Mouse (Mus musculus) heart, embryonic 16.5 days (tissue): Measurements from ENCODE around the gene Clec2g. TPM values are rescaled to one million over a fixed set of nuclear protein-coding genes. Genes with fewer than 3 reads are reported as not detected.
"Not testable (repeated sequence)": the region's sequence is repeated elsewhere in the genome, so short reads cannot be mapped to it uniquely, and the experiment has no call there.

Source experiments
- ATAC-seq: fragments of 200-750 bp; cut with Nextera tagmentation; replicated peaks from 2 replicates; pipeline ENCODE4 v1.8.0; 2017; ENCODE audit warnings: moderate number of reproducible peaks; ENCODE audit not compliant: insufficient read depth, low FRiP score; ENCODE audit errors: extremely low read depth
- H3K27ac ChIP-seq: fragments of 300-500 bp; sonication (generic); 2 replicates; pipeline ENCODE4 v1.5.1; 2014; ENCODE audit warnings: mild to moderate bottlenecking, low read length, control low read depth, moderate library complexity
- H3K27me3 ChIP-seq: fragments of 300-500 bp; sonication (generic); 2 replicates; pipeline ENCODE4 v1.6.1; 2014; ENCODE audit warnings: low read length, mixed read lengths; ENCODE audit not compliant: control insufficient read depth, insufficient read depth
- H3K36me3 ChIP-seq: fragments of 300-500 bp; sonication (generic); 2 replicates; pipeline ENCODE4 v1.6.1; 2014; ENCODE audit not compliant: control insufficient read depth, insufficient read depth
- H3K4me1 ChIP-seq: fragments of 300-500 bp; sonication (generic); 2 replicates; pipeline ENCODE4 v1.6.1; 2014; ENCODE audit warnings: low read length, mixed read lengths; ENCODE audit not compliant: control insufficient read depth, insufficient read depth
- H3K4me2 ChIP-seq: fragments of 300-500 bp; sonication (generic); 2 replicates; pipeline ENCODE4 v1.6.1; 2014; ENCODE audit warnings: low read depth, mild to moderate bottlenecking, control low read depth, low read length
- H3K4me3 ChIP-seq: fragments of 300-500 bp; sonication (generic); 2 replicates; pipeline ENCODE4 v1.5.1; 2014; ENCODE audit warnings: mild to moderate bottlenecking, control low read depth, low read length
- H3K9ac ChIP-seq: fragments of 300-500 bp; sonication (generic); 2 replicates; pipeline ENCODE4 v1.6.1; 2014; ENCODE audit warnings: low read length, control low read depth
- H3K9me3 ChIP-seq: fragments of 300-500 bp; sonication (generic); replicated peaks from 2 replicates; pipeline ENCODE4 v1.6.1; 2016; ENCODE audit warnings: low read length; ENCODE audit not compliant: control insufficient read depth
- WGBS: fragments of 180-500 bp; shearing (Covaris S2); extraction: QIAGEN DNeasy Blood & Tissue Kit; methylation state at CpG from one replicate; pipeline ENCODE4 v1.1.7; 2014; 5-methylcytosine and 5-hydroxymethylcytosine counted together
- polyA plus RNA-seq: library from polyadenylated mRNA; unstranded; fragments of >200 nt; fragmentation: Nextera tagmentation; extraction: Ambion mirVana; gene quantifications from 2 replicates; pipeline ENCODE4 v1.2.1, GENCODE M21; 2015

Gene Clec2g
- polyA plus RNA-seq, 1 experiment from 2014 or later = not detected

DNA sequence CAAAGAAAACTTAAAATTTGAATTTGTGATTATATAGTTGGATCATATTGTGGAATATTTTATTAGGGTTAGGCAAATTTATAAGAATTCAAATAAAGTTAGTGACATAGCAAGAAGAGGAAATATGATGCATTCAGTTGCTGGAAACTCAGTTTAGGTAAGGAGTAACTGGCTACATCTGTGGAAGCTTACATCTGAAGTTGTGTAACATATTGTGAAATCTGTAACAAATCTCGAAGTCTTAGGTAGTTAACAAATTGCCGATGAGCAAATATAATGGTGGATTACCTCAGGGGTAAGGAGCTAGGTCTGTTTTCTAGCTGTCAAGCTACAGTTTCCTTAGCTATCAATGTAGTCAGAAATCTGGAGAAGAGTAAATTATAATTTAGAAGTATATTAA is 16.9 kb upstream of the Clec2g start:
- Histone ChIP-seq H3K9ac (no peak overlapping the region), H3K9me3 (no peaks in the 10 kb centered on the region), H3K4me1 (no peaks in the 10 kb centered on the region), H3K27me3 (no peaks in the 10 kb centered on the region), H3K4me3 (no peak overlapping the region), H3K36me3 (no peaks in the 10 kb centered on the region), H3K27ac (no peak overlapping the region), H3K4me2 (no peak overlapping the region)
- 80% methylated on average over 2 of the region's 2 CpGs for WGBS
- ATAC-seq = no peak

DNA sequence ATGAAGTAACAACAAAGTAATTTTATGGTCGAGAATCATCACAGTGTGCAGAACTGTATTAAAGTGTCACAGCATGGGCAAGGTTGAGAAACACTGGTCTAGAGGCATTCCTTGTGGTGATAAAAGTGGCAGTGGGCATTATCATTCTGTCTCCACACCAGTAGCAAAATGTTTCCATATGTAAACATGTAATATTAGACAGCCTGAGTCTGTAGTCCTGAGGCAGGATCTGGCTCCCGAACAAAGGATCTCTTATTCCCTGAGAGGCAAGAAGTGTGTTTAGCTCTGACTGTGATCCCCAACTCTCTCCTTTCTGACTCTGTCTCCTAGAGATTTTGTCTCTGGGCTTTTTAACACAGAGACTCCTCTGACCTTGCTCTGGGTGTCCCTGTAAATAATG is 1.1 kb upstream of the Clec2g start:
- WGBS = 73% methylated on average over 2 of the region's 2 CpGs
- Histone ChIP-seq H3K9me3 (no peaks in the 10 kb centered on the region), H3K4me3 (no peak overlapping the region), H3K9ac (no peak overlapping the region), H3K36me3 (no peaks in the 10 kb centered on the region), H3K27me3 (no peaks in the 10 kb centered on the region), H3K4me1 (no peaks in the 10 kb centered on the region), H3K4me2 (no peak overlapping the region), H3K27ac (no peak overlapping the region)
- no peak for ATAC-seq

DNA sequence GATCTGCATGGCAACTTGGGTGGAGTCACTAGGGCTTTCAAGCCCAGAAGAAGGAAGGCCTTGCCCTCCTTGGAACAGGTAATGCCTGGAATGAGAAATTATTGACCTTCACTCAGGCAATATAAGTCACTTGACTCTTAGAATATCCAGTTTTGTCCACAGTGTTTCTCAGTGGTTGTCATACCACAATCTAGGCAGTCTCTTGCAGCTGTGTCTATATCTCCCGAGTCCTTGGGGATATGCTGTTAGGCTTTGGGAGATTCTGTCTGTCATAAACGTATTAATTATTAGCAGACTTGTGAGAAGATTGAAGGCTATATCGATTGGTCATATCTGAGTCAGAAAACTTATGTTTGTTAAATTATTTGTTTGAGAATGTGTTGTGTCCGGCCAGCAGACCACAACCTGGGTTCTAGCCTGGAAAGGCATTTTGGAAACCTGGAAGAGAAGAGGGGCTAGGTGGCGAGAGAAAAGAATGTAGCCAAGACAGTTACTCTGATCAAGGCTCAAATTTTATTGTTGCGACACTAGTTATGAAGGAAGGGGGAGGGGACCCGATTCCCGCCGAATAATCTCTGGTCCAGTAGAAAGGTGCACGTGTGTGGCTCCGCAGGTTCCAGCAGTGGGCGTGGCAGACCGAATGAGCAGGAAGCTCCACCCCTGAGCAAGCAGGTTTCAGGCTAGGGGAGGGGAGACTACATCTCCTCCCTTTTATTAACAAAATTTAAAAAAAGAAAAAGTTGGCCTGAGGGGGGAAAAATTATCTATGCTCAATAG is 1.9 kb downstream of the Clec2g start:
- not testable (repeated sequence) for H3K4me2 ChIP-seq, H3K9ac ChIP-seq, H3K9me3 ChIP-seq, H3K27me3 ChIP-seq, ATAC-seq, H3K36me3 ChIP-seq, H3K4me1 ChIP-seq, H3K4me3 ChIP-seq, H3K27ac ChIP-seq
- WGBS = 86% methylated on average over 4 of the region's 13 CpGs

DNA sequence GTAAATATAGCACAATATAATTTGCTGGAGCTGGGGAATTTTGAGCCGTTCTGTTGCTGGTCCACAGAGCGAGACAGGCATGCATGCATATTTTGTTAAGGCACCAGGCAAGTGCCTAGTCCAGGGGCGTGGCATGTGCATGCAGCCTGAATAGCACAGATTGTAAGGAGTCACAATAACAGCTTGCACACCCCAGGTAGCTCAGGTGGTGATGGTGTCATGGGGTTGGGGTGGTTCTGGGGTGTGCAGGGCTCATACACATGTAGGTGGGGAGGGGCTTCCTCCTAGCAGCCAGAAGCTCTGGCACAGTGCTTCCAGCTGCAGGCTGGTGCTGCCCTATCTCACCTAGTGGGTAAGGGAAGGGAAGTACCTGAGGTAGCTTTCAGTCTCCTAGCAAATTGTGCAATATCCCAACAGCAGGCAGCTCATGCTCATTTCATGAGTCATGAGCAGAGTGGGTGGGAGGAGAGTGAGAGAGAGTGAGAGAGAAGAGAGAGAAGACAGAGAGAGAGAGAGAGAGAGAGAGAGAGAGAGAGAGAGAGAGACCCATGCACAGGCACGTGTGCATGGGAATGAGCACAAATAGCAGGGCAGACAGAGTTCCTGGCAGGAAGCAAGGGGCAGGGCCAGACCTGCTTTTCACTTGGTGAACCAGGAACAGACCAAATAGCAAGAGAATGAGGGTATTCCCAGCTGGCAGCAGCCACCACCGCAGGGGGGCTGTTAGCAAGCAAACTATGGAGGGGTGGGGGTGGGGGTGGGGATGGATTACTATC is 7.7 kb downstream of the Clec2g start:
- no peak for ATAC-seq
- H3K4me1 ChIP-seq = no peaks in the 10 kb centered on the region
- no peak overlapping the region for H3K4me2 ChIP-seq
- no peaks in the 10 kb centered on the region for H3K36me3 ChIP-seq
- no peaks in the 10 kb centered on the region; the same call in 1 of the 2 replicates for H3K9me3 ChIP-seq
- no peak overlapping the region for H3K9ac ChIP-seq
- H3K27me3 ChIP-seq = no peaks in the 10 kb centered on the region
- no peak overlapping the region for H3K4me3 ChIP-seq
- 70% methylated on average over 5 of the region's 5 CpGs for WGBS
- H3K27ac ChIP-seq = no peak overlapping the region

DNA sequence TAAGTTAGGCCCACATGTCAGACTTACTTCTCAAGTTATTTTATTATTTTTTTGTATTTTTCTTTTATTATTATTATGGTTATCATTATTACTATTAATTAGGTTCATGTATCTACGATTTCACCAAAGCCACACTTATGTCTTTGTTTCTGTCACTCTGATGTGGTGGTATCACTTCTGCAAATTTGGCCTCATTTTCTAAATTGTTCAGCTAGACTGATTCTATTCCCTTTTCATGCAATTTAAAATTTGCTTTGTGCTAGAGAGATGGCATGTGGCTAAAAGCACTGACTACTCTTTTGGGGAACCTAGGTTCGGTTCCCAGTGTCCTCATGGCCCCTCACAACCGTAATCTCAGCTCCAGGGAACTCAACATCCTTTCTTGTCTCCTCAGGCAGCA is 11.4 kb downstream of the Clec2g start:
- no peak for ATAC-seq
- no peaks in the 10 kb centered on the region for H3K4me1 ChIP-seq
- H3K9ac ChIP-seq = no peak overlapping the region
- H3K4me3 ChIP-seq = no peak overlapping the region
- WGBS = 78% methylated on average over 3 of the region's 3 CpGs
- H3K27me3 ChIP-seq = no peaks in the 10 kb centered on the region
- H3K9me3 ChIP-seq = no peaks in the 10 kb centered on the region; the same call in 1 of the 2 replicates
- no peaks in the 10 kb centered on the region for H3K36me3 ChIP-seq
- H3K4me2 ChIP-seq = no peak overlapping the region
- H3K27ac ChIP-seq = no peak overlapping the region

DNA sequence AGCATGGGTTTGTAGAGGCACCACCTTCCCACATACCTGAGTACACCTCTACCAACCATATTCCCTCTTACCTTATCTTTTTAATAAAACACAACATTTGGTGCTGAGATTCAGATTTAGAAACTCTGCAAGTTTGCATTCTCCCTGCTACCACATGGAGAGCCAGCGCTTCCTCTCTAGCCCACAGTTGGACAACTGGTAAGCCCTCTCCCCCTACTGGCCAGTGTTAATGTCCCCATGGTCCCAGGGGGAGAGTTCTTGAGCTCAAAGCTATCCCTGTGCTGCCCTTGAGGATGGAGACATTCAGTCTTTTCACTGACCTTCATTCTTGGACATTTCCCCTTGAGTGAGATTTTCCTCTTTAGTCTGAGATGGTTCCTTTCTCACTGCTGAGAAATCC is 26.9 kb downstream of the Clec2g start:
- no peaks in the 10 kb centered on the region for H3K27me3 ChIP-seq
- WGBS = 88% methylated on average over 1 of the region's 1 CpGs
- ATAC-seq = no peak
- no peak overlapping the region for H3K27ac ChIP-seq
- no peak overlapping the region for H3K9ac ChIP-seq
- H3K9me3 ChIP-seq = no peaks in the 10 kb centered on the region
- no peaks in the 10 kb centered on the region for H3K36me3 ChIP-seq
- no peaks in the 10 kb centered on the region for H3K4me1 ChIP-seq
- H3K4me3 ChIP-seq = no peak overlapping the region
- H3K4me2 ChIP-seq = no peak overlapping the region

DNA sequence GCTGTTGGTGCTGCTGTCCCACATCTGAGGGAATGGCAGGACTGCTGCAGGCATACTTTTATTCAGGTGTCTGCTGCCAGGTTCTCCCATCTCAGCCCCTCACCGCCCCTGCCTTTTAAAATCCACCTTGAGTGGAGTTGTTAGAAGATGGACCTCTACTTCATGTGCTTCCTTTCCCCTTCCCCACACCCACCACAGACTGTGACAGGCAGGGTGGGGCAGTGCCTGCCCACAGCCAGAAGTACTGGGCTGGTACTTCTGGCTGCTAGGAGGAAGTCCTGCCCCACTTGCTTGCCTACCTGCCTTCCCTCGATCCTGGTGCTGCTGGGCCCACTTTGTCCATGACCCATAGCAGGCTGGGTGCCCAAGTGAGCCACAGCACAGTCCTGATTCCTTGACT is 27.9 kb downstream of the Clec2g start:
- WGBS = 64% methylated on average over 2 of the region's 2 CpGs
- not testable (repeated sequence) for H3K9me3 ChIP-seq, H3K4me1 ChIP-seq, H3K9ac ChIP-seq, H3K27ac ChIP-seq, H3K4me2 ChIP-seq, ATAC-seq, H3K4me3 ChIP-seq, H3K36me3 ChIP-seq, H3K27me3 ChIP-seq

DNA sequence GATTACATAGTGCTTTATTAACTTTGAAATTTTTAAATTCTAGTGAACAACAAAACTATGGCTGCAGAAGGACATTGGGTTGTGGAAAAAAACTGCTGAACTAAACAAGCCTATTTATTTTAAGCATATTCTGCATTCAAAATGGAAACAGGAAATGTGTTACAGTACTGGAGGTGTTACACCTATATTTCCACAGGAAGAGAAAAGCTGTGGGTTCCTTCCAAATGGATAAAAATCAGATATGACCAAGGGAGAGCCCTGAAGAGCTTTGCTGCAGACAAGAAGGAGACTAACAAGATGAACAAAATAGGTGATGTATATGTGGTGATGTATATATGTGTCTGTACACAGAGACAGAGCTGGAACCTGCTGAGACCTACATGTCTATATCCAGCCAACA is 30.3 kb downstream of the Clec2g start:
- Histone ChIP-seq H3K36me3 (no peaks in the 10 kb centered on the region), H3K27ac (no peak overlapping the region), H3K4me3 (no peak overlapping the region), H3K9ac (no peak overlapping the region), H3K9me3 (no peaks in the 10 kb centered on the region), H3K4me2 (no peak overlapping the region), H3K27me3 (no peaks in the 10 kb centered on the region), H3K4me1 (no peaks in the 10 kb centered on the region)
- ATAC-seq = no peak

DNA sequence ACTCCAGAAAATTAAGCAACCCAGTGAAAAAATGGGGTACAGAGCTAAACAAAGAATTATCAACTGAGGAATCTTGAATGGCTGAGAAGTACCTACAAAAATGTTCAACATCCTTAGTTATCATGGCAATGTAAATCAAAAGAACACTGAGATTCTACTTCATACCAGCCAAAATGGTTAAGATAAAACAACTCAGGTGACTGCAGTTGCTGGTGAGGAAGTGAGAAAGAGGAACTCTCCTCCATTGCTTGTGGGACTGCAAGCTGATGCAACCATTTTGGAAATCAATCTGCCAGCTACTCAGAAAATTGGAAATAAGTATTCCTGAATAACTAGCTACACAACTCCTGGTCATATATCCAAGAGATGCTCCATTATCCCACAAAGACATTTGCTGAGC is 34.3 kb downstream of the Clec2g start:
- Histone ChIP-seq H3K4me3 (no peak overlapping the region), H3K4me2 (no peak overlapping the region), H3K27ac (no peak overlapping the region), H3K9me3 (no peaks in the 10 kb centered on the region), H3K9ac (no peak overlapping the region), H3K4me1 (no peaks in the 10 kb centered on the region), H3K27me3 (no peaks in the 10 kb centered on the region), H3K36me3 (no peaks in the 10 kb centered on the region)
- ATAC-seq = no peak
